Mouse (Mus musculus) ES-CJ7 (cell line): ENCODE results near the gene Mrpl38.
"Not testable (repeated sequence)": the region's sequence is repeated elsewhere in the genome, so short reads cannot be mapped to it uniquely, and the experiment has no call there.

ENCODE experiments used
- DNase-seq: peaks from one replicate; pipeline ENCODE4 v3.0.0; 2011; ENCODE audit warnings: low read depth, low spot score

The Mrpl38 gene

DNA sequence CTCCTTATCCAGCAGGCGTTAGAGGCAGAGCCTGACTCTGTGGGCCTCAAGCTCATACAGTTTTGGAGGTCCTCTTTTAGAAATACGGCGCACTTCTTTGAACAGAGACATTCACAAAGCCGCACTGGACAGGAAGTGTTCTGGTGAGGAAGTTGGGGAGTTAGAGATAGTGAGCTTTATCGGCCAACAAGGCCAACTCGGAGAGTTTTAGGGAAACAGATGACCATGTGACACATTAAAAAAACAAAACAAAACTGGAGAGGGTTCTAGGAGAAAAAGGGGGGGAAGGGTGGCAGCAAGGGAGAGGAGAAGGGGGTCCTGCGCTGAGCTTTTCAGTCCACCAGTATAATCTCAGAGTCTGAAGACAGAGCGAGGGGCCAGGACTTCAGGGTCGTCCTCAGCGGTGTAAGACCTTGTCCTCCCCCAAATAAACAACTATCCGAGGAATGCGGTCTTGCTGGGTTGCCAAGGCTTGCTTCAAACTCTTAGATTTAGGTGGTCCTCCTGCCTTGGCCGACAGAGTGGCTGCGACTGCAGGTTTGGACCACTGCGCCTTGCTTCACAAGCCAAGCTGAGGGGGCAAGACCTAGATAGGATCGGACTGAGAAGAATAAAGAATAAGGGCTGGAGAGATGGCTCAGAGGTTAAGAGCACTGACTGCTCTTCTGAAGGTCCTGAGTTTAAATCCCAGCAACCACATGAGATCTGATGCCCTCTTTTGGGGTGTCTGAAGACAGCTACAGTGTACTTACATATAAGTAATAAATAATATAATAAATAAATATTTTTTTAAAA lies 44.7 kb downstream of the Mrpl38 start:
- DNase-seq = no peak

DNA sequence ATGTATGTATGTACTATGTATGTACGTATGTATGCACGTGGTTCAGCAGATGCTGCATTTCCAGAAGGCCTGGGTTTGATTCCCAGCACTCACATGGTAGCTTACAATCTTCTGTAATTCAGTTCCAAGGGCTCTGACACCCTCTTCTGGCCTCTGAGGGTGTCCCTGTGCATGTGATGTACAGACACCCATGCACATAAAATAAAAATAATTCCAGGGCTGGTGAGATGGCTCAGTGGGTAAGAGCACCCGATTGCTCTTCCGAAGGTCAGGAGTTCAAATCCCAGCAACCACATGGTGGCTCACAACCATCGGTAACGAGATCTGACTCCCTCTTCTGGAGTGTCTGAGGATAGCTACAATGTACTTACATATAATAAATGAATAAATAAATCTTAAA lies 45.7 kb downstream of the Mrpl38 start:
- not testable (repeated sequence) for DNase-seq

DNA sequence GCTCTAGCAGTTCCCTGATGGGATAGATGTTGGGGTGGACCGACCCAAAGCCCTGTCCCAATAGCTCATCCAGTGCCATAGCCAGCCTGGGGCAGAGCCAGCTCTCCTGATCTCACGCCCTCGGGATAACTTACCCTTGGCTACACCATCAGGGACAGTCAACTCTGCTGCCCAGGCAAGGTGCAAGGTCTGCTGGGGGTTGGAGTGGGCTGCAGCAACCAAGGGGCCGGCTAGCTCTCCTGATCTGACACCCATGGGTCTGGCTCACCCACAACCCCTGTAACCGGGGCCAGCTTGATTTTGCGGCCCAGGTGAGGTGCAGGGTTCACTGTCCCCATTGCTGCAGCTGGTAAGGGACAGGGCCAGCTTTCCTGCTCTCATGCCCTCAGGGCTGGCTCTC lies 47.1 kb downstream of the Mrpl38 start:
- no peak for DNase-seq

DNA sequence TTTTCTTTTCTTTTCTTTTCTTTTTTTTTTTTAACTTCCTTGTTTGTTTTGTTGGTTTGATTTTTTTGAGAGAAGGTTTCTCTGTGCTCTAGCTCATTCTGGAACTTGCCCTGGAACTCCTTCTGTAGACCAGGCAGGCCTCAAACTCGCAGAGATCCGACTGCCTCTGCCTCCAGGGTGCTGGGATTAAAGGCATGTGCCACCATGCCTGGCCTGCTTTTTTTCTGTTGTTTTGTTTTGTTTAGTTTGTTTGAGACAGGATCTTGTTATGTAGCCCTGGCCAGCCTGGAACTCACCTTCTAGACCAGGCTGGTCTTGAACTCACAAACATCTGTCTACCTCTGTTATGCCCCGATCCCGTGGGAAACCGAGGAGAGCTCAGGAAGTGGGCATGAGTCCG lies 49.1 kb downstream of the Mrpl38 start:
- DNase-seq = no peak

DNA sequence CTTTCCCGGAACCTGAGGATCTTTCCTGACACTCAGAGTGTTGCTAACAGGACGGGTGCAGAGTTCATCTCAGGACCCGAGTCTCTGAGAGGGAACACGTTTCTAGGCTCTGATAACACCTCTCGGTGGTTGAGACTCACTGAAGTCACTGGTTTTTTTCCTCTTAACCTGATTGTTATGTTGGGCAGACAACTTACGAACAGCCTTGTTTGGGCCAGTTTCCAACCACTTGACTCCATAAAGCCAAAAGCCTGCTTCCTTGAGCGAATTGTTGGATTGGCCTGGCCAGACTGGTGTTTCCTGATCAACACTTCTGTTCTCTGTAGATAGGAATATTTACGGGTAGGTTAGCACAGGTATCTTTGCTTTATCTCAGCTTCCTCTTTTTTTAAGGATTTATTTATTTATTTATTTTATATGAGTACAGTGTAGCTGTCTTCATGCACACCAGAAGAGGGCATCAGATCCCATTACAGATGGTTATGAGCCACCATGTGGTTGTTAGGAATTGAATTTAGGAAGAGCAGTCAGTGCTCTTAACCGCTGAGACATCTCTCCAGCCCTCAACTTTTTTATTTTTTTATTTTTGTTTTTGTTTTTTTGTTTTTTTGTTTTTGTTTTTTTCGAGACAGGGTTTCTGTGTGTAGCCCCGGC lies 49.8 kb downstream of the Mrpl38 start:
- DNase-seq = no peak

DNA sequence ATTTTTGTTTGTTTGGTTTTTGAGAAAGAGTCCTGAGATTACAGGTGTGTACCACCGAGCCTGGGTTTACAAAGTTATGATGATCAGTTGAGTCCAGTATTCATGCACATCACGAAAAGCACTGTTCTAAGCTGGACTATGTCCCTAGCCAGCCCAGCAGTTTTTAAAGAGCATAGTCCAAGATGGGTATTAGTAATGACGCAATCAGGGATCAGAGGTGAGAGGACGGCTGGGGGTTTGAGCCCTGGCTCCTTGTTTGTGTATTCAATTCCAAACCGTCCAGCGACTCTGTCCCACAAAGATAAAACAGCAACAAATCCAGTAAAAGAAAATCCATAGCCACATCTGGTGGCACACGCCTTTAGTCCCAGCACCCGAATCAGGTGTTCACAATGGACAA lies 50.5 kb downstream of the Mrpl38 start:
- DNase-seq = no peak

DNA sequence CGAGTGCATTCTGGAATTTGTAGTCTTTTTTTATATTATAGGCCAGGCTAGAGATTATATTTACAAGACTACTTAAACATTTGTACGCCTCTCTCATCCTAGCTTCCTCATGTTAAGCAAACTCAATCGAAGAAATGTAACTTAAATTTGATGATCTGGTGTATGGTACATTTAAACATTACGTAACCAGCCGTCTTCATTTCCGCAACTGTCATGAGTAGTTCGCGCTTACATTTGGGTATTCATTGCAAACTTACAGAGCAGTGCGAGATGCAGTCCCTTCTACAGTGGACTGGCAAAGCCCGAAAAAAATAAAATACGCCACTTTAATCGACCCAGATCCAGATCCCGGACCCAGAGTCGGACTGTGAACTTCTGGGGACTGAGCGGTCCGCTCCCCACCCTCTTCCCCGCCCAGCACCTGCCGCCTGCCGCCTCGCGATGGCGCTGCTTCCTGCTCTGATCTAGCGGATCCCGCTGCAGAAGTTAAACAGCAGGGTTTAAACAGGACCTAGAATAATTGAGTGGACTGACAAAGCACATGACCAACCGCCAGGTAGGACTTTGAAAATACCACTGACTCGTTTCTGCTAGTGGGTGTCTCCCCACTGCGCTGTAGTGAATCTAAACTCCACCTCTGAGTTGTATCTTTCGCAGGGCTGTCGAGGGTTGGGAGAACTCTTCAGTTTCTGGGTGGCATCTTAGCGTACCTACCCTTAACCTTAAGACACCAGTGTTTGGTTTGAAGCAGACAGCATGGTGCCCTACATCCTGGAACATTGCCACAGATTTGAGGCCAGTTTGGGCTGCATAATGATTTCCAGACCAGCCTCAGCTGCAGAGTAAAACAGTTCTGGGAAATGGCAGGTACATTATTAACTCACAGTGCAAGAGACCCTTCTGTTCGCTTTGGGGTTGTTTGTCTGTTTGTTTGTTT lies 51.2 kb downstream of the Mrpl38 start:
- peak; percentile 91 for DNase-seq

DNA sequence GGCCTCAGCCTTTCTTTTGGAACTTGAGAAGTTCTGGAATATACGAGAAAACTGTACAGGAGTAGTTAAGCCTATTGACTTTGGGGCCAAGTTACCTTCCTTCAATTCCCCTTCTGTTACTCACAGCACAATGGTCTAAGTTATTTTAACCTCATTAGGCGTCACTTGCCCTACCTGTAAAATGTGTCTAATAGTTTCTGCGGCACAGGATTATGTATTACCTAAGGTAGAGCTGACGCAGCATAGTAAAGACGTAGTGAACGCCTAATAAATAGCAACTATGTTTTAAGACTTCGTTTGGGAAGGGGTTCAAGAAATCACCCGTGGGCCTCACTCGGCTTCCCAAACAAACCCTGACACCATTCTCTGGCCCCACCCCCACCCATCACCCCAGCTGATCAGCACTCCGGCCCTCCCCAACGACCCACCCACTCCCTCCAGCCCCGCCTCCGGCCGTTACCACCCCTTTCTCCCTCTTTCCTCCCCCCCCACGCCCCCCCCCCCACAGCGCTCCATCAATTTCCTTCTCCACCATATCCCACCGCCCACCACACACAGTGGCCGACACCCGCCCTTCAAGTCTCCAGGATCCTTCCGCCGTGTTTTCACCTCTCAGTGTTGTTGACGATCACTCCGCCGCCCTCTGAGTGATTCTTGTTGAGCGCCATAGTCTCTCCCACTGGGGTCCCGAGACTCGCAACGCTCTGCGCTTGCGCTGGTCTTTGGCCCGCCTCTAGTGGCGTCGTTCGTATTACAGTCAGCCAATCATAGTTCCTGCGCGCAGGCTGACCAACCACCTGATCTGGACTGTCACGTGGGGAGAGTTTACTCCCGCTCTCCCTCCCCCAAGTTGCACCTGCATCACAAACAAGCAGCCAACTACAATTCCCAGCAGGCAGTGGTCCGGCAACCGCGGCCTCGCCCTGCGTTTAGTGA lies 52.1 kb downstream of the Mrpl38 start, which contains the start of gene Wbp2:
Gene Wbp2, minus strand, starts transcription at position 738 of the 936 bp plus-strand sequence.
- peak; percentile 100 for DNase-seq

DNA sequence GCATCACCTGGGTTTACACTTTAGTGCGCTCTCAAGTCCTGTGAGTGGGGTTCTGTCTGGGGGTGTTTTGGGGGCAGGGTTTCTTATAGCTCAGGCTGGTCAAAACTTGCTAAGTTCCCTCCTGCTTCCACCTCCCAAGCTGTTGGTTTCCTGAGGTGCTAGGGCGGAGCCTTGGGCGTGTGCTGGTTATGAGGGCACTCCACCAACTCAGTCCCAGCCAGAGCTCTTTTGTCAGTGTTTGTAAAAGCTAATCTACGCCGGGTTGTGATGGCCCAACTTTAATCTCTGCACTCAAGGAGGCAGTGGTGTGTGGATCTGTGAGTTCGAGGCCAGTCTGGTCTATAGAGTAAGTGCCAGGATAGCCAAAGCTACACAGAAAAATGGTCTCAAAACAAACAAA lies 54.5 kb downstream of the Mrpl38 start:
- DNase-seq = no peak

DNA sequence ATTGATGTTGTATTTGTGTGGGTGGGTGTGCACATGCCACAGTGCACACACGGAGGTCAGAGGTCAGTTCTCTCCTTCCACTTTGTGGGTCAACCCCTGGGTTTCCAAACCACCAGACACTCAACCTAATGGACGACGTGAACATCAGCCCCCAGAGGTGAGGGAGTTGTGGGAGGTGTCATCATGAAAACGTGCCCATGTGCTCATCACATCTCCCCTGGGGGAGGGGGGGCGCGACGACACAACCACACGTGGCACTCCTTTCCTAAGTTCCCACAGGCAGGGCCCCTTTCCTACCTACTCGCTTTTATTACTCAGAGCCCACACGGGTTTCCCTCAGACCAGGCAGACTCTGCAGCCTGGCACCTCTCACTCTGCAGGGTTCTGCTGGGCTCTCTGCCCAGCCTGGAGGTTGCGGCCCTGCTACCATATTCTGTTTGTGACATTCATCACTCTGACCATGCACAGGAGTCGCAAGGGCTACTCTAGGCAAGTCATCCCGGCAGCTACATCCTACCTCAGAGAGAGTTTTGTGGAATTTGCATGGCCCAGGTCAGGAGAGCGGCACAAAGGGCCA lies 55.5 kb downstream of the Mrpl38 start:
- no peak for DNase-seq
